Mouse (Mus musculus): ENCODE data around the gene Ablim1.

The Ablim1 gene

DNA sequence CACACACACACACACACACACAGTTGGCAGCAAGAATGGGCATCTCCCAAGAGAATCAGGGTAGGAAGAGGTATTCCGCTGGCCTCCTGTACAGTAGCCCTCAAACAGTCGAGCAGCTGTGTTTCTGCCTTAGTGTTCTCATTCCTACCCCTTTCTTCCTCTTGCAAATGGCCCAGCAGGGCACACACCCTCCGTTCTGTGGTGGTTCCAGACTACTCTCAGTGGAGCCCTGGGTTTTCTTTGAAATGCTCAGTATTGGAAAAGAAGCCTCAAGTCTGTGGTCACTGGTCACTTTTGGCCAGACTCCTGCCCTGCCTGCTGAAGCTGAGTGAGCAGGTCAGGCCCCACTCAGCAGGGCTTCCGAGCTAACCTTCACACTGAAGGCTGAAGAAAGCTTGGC is 305.1 kb downstream of the Ablim1 start:
- no peak for DNase-seq (ENCODE audit: low read depth)

- no peak for DNase-seq (ENCODE audit: low read depth)
Observed at GRCm38 (mm10) chr19:57007781-57008710, 306.7 kb downstream of the Ablim1 start, which contains the start of gene Afap1l2. Gene Afap1l2 (minus strand): TSS chr19:57008228.

DNA sequence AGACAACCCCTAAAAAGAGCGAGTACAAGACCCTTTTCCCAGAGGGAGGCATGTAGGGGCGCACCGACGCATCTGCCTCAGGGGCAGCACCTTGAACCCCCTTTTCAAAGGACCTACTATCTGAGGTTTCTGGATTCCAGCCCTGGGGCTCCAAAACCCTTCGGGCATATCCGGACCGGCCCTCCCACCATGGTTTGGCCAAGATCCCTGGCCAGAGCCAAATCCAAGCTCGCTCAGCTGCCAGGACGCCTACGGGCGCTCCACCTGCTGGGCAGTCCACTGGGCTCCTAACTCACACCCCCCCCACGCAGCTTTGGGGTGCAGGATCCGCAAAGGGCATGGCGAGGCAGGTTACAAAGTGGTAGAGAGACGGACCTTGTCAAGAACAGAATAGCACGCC is 307.4 kb downstream of the Ablim1 start:
- DNase-seq (ENCODE audit: low read depth), result no peak

- DNase-seq (ENCODE audit: low read depth), result no peak
Observed at GRCm38 (mm10) chr19:57006841-57007240, 307.9 kb downstream of the Ablim1 start.

DNA sequence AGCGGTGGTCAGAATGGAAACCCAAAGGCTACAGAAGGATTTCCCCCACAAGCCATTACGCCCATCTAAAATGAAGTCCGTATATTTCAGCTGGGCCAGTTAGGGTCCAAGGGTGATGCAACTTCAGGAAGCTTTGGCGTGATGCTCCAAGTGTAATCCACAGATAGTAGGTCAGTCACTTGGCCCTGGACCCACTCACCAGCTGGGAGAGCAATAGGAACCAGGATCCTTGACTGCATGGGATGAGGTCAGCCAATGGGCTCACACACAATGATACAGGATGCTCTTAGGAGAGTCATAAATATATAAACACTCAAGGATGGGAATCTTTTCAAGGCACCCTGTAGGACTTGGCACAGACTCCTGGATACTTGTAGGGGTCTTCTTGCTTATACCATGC is 309.7 kb downstream of the Ablim1 start:
- DNase-seq (ENCODE audit: low read depth), result no peak

- DNase-seq (ENCODE audit: low read depth), result no peak
Observed at GRCm38 (mm10) chr19:57003460-57003810, 311.3 kb downstream of the Ablim1 start.

- no peak for DNase-seq (ENCODE audit: low read depth)
Observed at GRCm38 (mm10) chr19:57002741-57003459, 311.8 kb downstream of the Ablim1 start.

- DNase-seq (ENCODE audit: low read depth), result no peak
Observed at GRCm38 (mm10) chr19:57001926-57002325, 312.8 kb downstream of the Ablim1 start.

DNA sequence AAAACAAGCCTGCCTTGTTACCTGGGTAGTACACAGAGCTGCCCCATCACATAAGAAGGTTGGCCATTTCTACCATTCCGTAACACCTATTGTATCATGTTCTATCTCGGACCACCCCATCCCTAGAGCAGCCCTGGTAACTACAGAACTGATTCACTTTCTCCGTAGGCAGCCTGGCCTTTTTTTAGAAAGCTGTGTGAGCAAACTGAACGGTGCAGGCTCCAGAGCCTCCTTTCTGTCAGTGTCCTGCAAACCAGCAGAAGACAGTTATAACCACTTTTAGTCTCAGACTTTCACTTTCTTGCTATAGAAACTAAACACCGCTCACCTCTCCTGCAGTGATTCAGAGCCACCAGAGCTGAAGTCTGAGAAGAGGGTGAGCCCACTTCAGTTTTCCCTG is 314.1 kb downstream of the Ablim1 start:
- DNase-seq (ENCODE audit: low read depth), result no peak

DNA sequence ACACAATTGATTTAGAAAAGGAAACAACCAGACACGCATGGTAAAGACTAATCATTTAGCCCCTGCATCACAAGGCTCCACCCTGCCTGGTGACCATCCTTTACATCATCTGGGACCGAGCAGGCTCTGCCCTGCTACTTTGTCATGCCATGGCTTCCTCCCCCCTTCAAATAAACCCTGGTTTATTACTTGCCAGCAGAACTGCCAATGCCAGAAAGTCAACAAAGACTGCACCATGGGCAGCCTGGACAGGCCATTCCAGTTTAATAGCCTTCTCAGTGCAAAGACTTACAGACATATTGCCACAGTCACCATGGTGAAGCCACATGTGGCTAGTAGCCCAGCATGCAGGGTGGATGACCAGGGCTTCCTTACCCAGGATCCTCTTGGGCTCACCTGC is 314.9 kb downstream of the Ablim1 start:
- no peak for DNase-seq (ENCODE audit: low read depth)

GRCm38 (mm10) chr19:56998910-56999309 is 315.8 kb downstream of the Ablim1 start:
- DNase-seq (ENCODE audit: low read depth), result no peak

- DNase-seq (ENCODE audit: low read depth), result no peak
Observed at GRCm38 (mm10) chr19:56998331-56998730, 316.4 kb downstream of the Ablim1 start.

- DNase-seq (ENCODE audit: low read depth), result peak; percentile 89
Observed at GRCm38 (mm10) chr19:56997164-56997599, 317.5 kb downstream of the Ablim1 start.

DNA sequence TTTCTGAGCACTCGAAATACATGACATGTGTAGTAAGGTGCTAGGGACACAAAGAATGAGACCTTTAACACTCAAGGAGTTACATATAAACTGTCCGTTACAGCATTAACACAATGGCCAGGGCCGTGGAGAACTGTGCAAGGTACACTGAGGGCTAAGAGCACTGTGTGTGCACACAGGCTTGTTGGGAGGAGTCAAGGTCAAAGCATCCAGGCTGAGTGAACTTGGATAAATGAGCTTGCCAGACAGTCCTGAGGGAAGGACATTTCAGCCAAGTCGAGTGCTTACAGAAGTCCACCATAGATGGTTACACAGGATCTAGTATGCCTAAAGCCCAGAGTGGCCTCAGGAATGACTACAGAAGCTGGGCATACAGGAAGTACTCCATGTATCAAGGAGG is 319.3 kb downstream of the Ablim1 start:
- no peak for DNase-seq (ENCODE audit: low read depth)

DNA sequence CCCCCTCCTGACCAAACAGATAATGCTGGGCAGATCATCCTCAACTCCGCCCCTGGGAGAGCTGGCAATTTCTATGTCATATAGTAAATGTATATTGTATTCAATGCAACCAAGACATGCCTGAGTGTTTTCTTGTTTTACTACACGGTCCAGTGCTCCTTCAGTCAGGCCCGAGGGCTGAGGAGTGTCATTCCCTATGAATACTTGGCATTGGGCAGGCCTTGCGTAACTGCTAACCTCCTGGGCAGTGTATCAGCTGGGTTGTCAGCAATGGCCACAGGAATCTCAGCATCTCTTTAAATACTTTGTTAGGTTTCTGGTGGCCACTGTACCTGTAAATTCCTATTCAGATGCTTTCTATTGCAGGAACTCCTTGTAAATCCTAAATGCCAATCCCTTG is 320.1 kb downstream of the Ablim1 start:
- no peak for DNase-seq (ENCODE audit: low read depth)

DNA sequence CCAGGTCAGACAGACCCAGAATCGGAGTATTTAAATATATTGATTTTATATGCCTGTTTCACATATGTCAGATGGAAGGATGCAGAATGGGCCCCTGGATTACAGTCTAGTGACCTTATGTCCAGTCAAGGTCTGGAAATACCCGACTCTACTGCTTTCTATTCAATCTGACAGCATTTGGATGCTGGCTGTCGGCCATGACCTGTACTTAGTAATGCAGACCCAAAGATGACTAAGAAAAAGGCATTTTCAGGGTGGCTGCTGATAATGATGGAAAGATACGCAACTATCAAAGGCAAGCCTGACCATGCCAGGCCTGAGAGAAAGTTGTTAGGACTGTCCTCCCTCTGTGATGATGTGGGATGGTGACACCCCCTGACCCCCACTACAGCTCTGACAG is 321.0 kb downstream of the Ablim1 start:
- no peak for DNase-seq (ENCODE audit: low read depth)

GRCm38 (mm10) chr19:56992978-56993545 is 321.7 kb downstream of the Ablim1 start:
- DNase-seq (ENCODE audit: low read depth), result no peak

DNA sequence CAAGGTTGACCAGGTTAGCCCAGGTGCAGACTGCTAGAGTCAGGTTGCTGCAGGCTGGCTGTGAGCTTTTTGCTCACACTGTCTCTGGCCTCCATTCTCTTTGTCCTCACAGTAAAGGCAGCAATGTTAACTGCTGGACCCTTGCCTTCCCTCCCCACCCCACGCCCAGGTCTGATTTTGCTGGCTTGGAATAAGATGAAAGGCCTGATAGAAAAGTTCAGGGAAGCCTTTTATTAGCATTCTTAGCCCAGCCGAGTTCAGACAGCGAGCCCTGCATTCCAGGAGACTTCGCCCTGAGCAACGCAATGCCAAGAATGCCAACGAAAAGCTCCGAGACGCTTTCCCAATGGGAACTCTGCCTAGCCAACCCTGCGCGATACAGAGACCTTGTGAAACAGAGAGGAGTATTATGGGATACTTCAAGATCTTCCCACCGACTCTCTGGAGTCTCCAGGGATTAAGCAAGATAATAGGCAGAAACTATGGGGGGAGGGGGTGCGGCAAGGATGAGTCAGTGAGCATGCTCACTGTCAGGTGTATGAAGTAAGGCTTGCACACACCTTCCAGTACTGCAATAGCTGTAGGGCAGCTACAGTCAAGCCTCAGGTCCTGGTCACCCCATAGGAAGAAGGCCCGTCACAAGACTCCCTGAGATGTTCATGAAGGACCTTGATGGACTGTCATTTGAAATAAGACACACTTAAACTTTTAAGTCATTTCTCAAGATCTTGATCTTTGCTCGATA is 324.2 kb downstream of the Ablim1 start:
- DNase-seq (ENCODE audit: low read depth), result peak; percentile 90

GRCm38 (mm10) chr19:56989171-56989570 is 325.5 kb downstream of the Ablim1 start:
- DNase-seq (ENCODE audit: low read depth), result no peak

DNA sequence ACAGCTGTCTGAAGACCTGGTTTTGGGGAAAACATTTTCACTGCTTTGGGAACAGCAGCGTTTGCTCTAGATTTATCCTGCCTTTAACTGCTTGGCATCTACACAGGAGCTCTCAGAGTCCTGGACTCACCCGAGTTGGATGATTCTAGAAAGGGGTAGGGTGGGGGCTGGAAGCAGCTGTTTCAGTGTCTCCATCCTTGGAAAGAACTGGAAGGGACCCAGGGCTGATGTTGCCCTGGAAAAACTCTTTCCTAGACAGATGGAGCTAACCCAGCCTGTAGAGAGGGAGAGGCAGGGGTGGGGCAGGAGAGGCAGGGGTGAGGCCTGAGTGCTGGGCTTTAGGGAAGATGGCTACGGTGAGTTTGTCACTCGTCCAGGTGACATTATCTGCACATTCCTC is 330.5 kb downstream of the Ablim1 start:
- DNase-seq (ENCODE audit: low read depth), result no peak

DNA sequence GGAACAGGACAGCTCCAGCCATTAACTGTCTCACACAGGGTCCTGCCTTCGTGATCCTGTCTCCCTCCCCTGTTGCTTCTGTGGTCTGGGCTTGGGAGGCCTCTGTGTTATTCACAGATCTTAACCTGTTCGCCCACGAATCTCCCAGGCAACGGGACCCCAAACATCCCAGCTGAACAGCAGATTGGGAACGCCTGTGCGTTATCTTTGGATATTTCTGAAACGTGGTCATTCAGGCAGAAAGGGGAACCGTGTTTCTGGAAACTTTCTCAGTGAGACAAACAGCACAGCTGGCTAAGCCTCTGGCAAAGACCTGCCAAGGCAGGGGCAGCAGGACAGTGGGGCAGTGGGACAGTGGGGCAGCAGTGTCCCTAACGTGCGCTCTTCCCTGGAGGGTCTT is 331.0 kb downstream of the Ablim1 start:
- no peak for DNase-seq (ENCODE audit: low read depth)

Data from fibroblast of lung, adult 2 months (primary cell).